Comparison of ENCODE assay signal across 8 mouse cellular contexts in genomic region chr6:21949771-21950448, GRCm38 (mm10). TPM values are rescaled to one million over a fixed set of nuclear protein-coding genes. Genes with fewer than 3 reads are reported as not detected.
DNase-seq lines count a peak whose midpoint lies in the region; ATAC-seq and TF ChIP-seq lines count a peak whose summit lies in the region.

No protein-coding gene starts in this region.

- H3K4me3 ChIP-seq in bone marrow macrophage, adult 2 months (ENCODE audit: insufficient read depth, low read length): peak overlapping the region; percentile 85
- H3K4me3 ChIP-seq in embryonic fibroblast, embryonic 13.5 days (ENCODE audit: insufficient read depth, low read length): peak overlapping the region; percentile 67
- H3K4me3 ChIP-seq in heart, embryonic 11.5 days (ENCODE audit: low read depth, low read length): peak overlapping the region; percentile 62
- peak overlapping the region; percentile 91 for H3K4me3 ChIP-seq in kidney, embryonic 16.5 days (ENCODE audit: low read length)
- peak overlapping the region; percentile 89 for H3K4me3 ChIP-seq in liver, adult 2 months (ENCODE audit: insufficient read depth, low read depth, low read length)
- peak overlapping the region; percentile 52 for H3K4me3 ChIP-seq in myocyte

- no peaks in the 10 kb centered on the region for H3K27me3 ChIP-seq in heart, embryonic 11.5 days (ENCODE audit: control insufficient read depth, insufficient read depth, low read length)
- H3K27me3 ChIP-seq in kidney, embryonic 16.5 days (ENCODE audit: insufficient read depth, low read length): no peaks in the 10 kb centered on the region
- H3K27me3 ChIP-seq in liver, adult 2 months (ENCODE audit: control insufficient read depth, insufficient read depth, low read length): no peaks in the 10 kb centered on the region
- H3K27me3 ChIP-seq in myocyte (ENCODE audit: control insufficient read depth, insufficient read depth, insufficient read length): no peaks in the 10 kb centered on the region
- no peaks in the 10 kb centered on the region for H3K27me3 ChIP-seq in splenic B cell, adult 2 months (ENCODE audit: control insufficient read depth, insufficient read depth, low read length, poor library complexity, severe bottlenecking)

- H3K27ac ChIP-seq in bone marrow macrophage, adult 2 months (ENCODE audit: insufficient read depth, low read depth, low read length): peak overlapping the region; percentile 95
- H3K27ac ChIP-seq in embryonic fibroblast, embryonic 13.5 days (ENCODE audit: insufficient read depth, low read length): peak overlapping the region; percentile 94
- H3K27ac ChIP-seq in heart, embryonic 11.5 days (ENCODE audit: low read depth, low read length): peak overlapping the region; percentile 99
- H3K27ac ChIP-seq in kidney, embryonic 16.5 days (ENCODE audit: low read length): peak overlapping the region; percentile 99
- peak overlapping the region; percentile 94 for H3K27ac ChIP-seq in liver, adult 2 months (replicated peaks; ENCODE audit: insufficient read depth, low read depth, low read length)

- 2% methylated on average over 68 of the region's 68 CpGs for WGBS in heart, embryonic 11.5 days (ENCODE audit: insufficient replicate concordance)
- under 1% methylated on average over 61 of the region's 68 CpGs for WGBS in kidney, embryonic 16.5 days
- under 1% methylated on average over 64 of the region's 68 CpGs for WGBS in liver, adult 2 months

- peak; percentile 96 for DNase-seq in A20 (ENCODE audit: low read depth, low spot score)
- peak; percentile 84 for DNase-seq in liver, adult 2 months (ENCODE audit: extremely low read depth, low read depth, low spot score)
- peak; percentile 99 for DNase-seq in splenic B cell, adult 2 months (ENCODE audit: low read depth, low spot score)

- ATAC-seq in heart, embryonic 11.5 days (replicated peaks; ENCODE audit: insufficient number of reproducible peaks, low FRiP score, low TSS enrichment): peak; percentile 98
- peak; percentile 97 for ATAC-seq in kidney, embryonic 16.5 days (ENCODE audit: low FRiP score, low TSS enrichment)

- 0 out of 2 replicates have a peak, but pooled peaks cover 4% of the 10 kb centered on the region for H3K36me3 ChIP-seq in heart, embryonic 11.5 days (ENCODE audit: control insufficient read depth, insufficient read depth, low read length)
- H3K36me3 ChIP-seq in kidney, embryonic 16.5 days (ENCODE audit: insufficient read depth, low read length): peaks cover 12% of the 10 kb centered on the region
- H3K36me3 ChIP-seq in liver, adult 2 months (ENCODE audit: control insufficient read depth, insufficient read depth, low read length): peaks cover 23% of the 10 kb centered on the region
- peaks cover 15% of the 10 kb centered on the region for H3K36me3 ChIP-seq in myocyte (ENCODE audit: control insufficient read depth, insufficient read depth)
- H3K36me3 ChIP-seq in splenic B cell, adult 2 months (ENCODE audit: control insufficient read depth, insufficient read depth, low read length, poor library complexity, severe bottlenecking): 0 out of 2 replicates have a peak, but pooled peaks cover 5% of the 10 kb centered on the region

- H3K4me1 ChIP-seq in bone marrow macrophage, adult 2 months (ENCODE audit: control insufficient read depth, insufficient read depth, low read length): peaks cover 6% of the 10 kb centered on the region
- H3K4me1 ChIP-seq in embryonic fibroblast, embryonic 13.5 days (ENCODE audit: control insufficient read depth, insufficient read depth, low read length): no peaks in the 10 kb centered on the region
- peaks cover 6% of the 10 kb centered on the region for H3K4me1 ChIP-seq in heart, embryonic 11.5 days (ENCODE audit: control insufficient read depth, insufficient read depth, low read length)
- H3K4me1 ChIP-seq in kidney, embryonic 16.5 days (ENCODE audit: insufficient read depth, low read length): peaks cover 13% of the 10 kb centered on the region
- peaks cover 3% of the 10 kb centered on the region; the same call in 1 of the 2 replicates for H3K4me1 ChIP-seq in liver, adult 2 months (ENCODE audit: control insufficient read depth, insufficient read depth, low read length)

- H3K9me3 ChIP-seq in heart, embryonic 11.5 days (replicated peaks; ENCODE audit: control insufficient read depth, low read length): no peaks in the 10 kb centered on the region
- H3K9me3 ChIP-seq in kidney, embryonic 16.5 days (ENCODE audit: low read length): no peaks in the 10 kb centered on the region

- peaks cover 10% of the 10 kb centered on the region; the same call in 1 of the 2 replicates for H3K79me2 ChIP-seq in liver, adult 2 months (ENCODE audit: control insufficient read depth, insufficient read depth, low read length)
- H3K79me2 ChIP-seq in myocyte (ENCODE audit: control insufficient read depth, insufficient read depth): peaks cover 16% of the 10 kb centered on the region

- no peak for TF ChIP-seq CTCF in bone marrow macrophage, adult 2 months (IDR thresholded peaks at IDR 0.05; ENCODE audit: low read depth, low read length)
- no peak for TF ChIP-seq CTCF in embryonic fibroblast, embryonic 13.5 days (IDR thresholded peaks at IDR 0.05; ENCODE audit: borderline replicate concordance, insufficient read depth, low read length)
- TF ChIP-seq CTCF in liver, adult 2 months (IDR thresholded peaks at IDR 0.05; ENCODE audit: low read depth, low read length): no peak

- no peak for TF ChIP-seq POLR2A in bone marrow macrophage, adult 2 months (IDR thresholded peaks at IDR 0.05; ENCODE audit: borderline replicate concordance, low read depth, low read length)
- peak; percentile 69 for TF ChIP-seq POLR2A in embryonic fibroblast, embryonic 13.5 days (IDR thresholded peaks at IDR 0.05; ENCODE audit: low read depth, low read length)
- TF ChIP-seq POLR2A in liver, adult 2 months (IDR thresholded peaks at IDR 0.05; ENCODE audit: extremely low read depth, insufficient read depth, low read length): peak; percentile 71; the same call in 1 of the 2 replicates
- peak; percentile 89 for TF ChIP-seq POLR2A in myocyte (IDR thresholded peaks at IDR 0.05; ENCODE audit: insufficient read length, low read depth)

- peak overlapping the region; percentile 85 for H3K4me2 ChIP-seq in heart, embryonic 11.5 days
- H3K4me2 ChIP-seq in kidney, embryonic 16.5 days (replicated peaks; ENCODE audit: low read depth, low read length): peak overlapping the region; percentile 80
- peak overlapping the region; percentile 95 for H3K4me2 ChIP-seq in myocyte (ENCODE audit: low read depth)

- peak overlapping the region; percentile 18 for H3ac ChIP-seq in myocyte (ENCODE audit: control insufficient read depth, insufficient read length)

- peak overlapping the region; percentile 91 for H3K9ac ChIP-seq in heart, embryonic 11.5 days (ENCODE audit: low read depth, low read length)
- peak overlapping the region; percentile 89 for H3K9ac ChIP-seq in kidney, embryonic 16.5 days (replicated peaks; ENCODE audit: low read length)
- peak overlapping the region; percentile 96 for H3K9ac ChIP-seq in liver, adult 2 months (ENCODE audit: low read depth, low read length)

TF ChIP-seq in myocyte, 11 proteins besides CTCF, POLR2A, EP300 and RAD21:
- TF ChIP-seq REST (IDR thresholded peaks at IDR 0.05; ENCODE audit: insufficient read depth, insufficient read length) (peak; percentile 33), MAX (IDR thresholded peaks at IDR 0.05; ENCODE audit: low read depth) (no peak), USF1 (IDR thresholded peaks at IDR 0.05; ENCODE audit: low read depth) (no peak), TCF3 (IDR thresholded peaks at IDR 0.05; ENCODE audit: insufficient read length, low read depth) (no peak), MYOD1 (IDR thresholded peaks at IDR 0.05; ENCODE audit: control insufficient read depth in 1 of 3, insufficient read length in 2 of 3, low read depth in 2 of 3) (peak in 1 of 3 experiments; percentile 43), MYOG (IDR thresholded peaks at IDR 0.05; ENCODE audit: control insufficient read depth in 1 of 3, insufficient read depth in 1 of 3, insufficient read length in 2 of 3, low read depth in 2 of 3) (peak in 1 of 3 experiments; percentile 29), POLR2AphosphoS2 (IDR thresholded peaks at IDR 0.05; ENCODE audit: insufficient read length, low read depth) (peak; percentile 93)

RNA-seq across cellular contexts. Expression of gene Ing3, which starts 0.5 kb away (rescaled TPM):
- 22.8 and 27.7 TPM in 2 replicates for polyA plus RNA-seq in bone marrow macrophage, adult 2 months (2012; ENCODE audit: insufficient read depth, insufficient read length, missing spikeins)
- 10.8 and 20.2 TPM in 2 replicates for polyA plus RNA-seq in embryonic fibroblast, embryonic 13.5 days (2011; ENCODE audit: insufficient read length, low read depth, missing spikeins)
- 21.3 and 27.0 TPM in 2 replicates for polyA plus RNA-seq in heart, embryonic 11.5 days (2014; fragmentation: Nextera tagmentation; extraction: Ambion mirVana)
- 64.8 and 67.6 TPM in 2 replicates for polyA plus RNA-seq in kidney, embryonic 16.5 days (2015; fragmentation: Nextera tagmentation; extraction: Ambion mirVana)
- total RNA-seq in liver, adult 2 months (2014; rRNA removed): 6.4 and 7.9 TPM in 2 replicates
- polyA plus RNA-seq in liver, adult 2 months (2012; rRNA removed): 3.3 and 3.6 TPM in 2 replicates
- 8.1 TPM for polyA plus RNA-seq in myocyte (2012; fragmentation: generic; extraction: Trizol)

RNA-seq across cellular contexts. Expression of gene Cped1, which starts 35.8 kb away (rescaled TPM):
- 0.71 and 0.79 TPM in 2 replicates for polyA plus RNA-seq in bone marrow macrophage, adult 2 months (2012; ENCODE audit: insufficient read depth, insufficient read length, missing spikeins)
- 23.4 and 34.4 TPM in 2 replicates for polyA plus RNA-seq in embryonic fibroblast, embryonic 13.5 days (2011; ENCODE audit: insufficient read length, low read depth, missing spikeins)
- polyA plus RNA-seq in heart, embryonic 11.5 days (2014; fragmentation: Nextera tagmentation; extraction: Ambion mirVana): 5.6 and 6.4 TPM in 2 replicates
- polyA plus RNA-seq in kidney, embryonic 16.5 days (2015; fragmentation: Nextera tagmentation; extraction: Ambion mirVana): 35.4 and 42.6 TPM in 2 replicates
- 59.8 and 63.6 TPM in 2 replicates for total RNA-seq in liver, adult 2 months (2014; rRNA removed)
- polyA plus RNA-seq in liver, adult 2 months (2012; rRNA removed): 6.0 and 6.9 TPM in 2 replicates
- polyA plus RNA-seq in myocyte (2012; fragmentation: generic; extraction: Trizol): 0.79 TPM

Comparison
In these comparisons a context has a peak if more than half of its experiments do, and no peak if none do; other contexts are left out.
1. Peak in every context shown above with its lines: DNase-seq, ATAC-seq, H3K4me3 ChIP-seq and H3K27ac ChIP-seq.